ENCODE assay signal across 8 mouse cellular contexts in genomic region chr16:34095093-34095465, GRCm38 (mm10).
DNase-seq lines count a peak whose midpoint lies in the region; ATAC-seq and TF ChIP-seq lines count a peak whose summit lies in the region.

No protein-coding gene starts in this region.

- ATAC-seq in erythroblast, adult 5-6 weeks (replicated peaks; ENCODE audit: low FRiP score, poor library complexity, severe bottlenecking), result no peak
- ATAC-seq in neural tube, embryonic 11.5 days (ENCODE audit: insufficient read depth, low FRiP score, low TSS enrichment), result no peak
- no peak for ATAC-seq in limb, embryonic 13.5 days (ENCODE audit: low FRiP score, low read depth)
- no peak for ATAC-seq in stomach, embryonic 14.5 days (ENCODE audit: insufficient number of reproducible peaks, insufficient read depth, low FRiP score, low read depth)

- TF ChIP-seq POLR2A in thymus, adult 2 months (IDR thresholded peaks at IDR 0.05; ENCODE audit: control insufficient read depth, extremely low read depth, insufficient read depth, low read length, poor library complexity), result no peak

- H3K4me2 ChIP-seq in neural tube, embryonic 11.5 days (ENCODE audit: low read depth), result peak overlapping the region; percentile 59
- peak overlapping the region; percentile 77 for H3K4me2 ChIP-seq in limb, embryonic 13.5 days (replicated peaks)
- H3K4me2 ChIP-seq in stomach, embryonic 14.5 days (replicated peaks; ENCODE audit: low read depth, low read length), result peak overlapping the region; percentile 73

- peak overlapping the region; percentile 56 for H3K4me3 ChIP-seq in erythroblast, embryonic 14.5 days (replicated peaks)
- peak overlapping the region; percentile 34 for H3K4me3 ChIP-seq in neural tube, embryonic 11.5 days (ENCODE audit: low read depth, low read length)
- peak overlapping the region; percentile 49 for H3K4me3 ChIP-seq in limb, embryonic 13.5 days
- H3K4me3 ChIP-seq in stomach, embryonic 14.5 days (ENCODE audit: low read depth, low read length), result peak overlapping the region; percentile 57
- H3K4me3 ChIP-seq in thymus, adult 2 months (ENCODE audit: control insufficient read depth, insufficient read depth, low read length), result no peak overlapping the region

- no peak for TF ChIP-seq CTCF in thymus, adult 2 months (IDR thresholded peaks at IDR 0.05; ENCODE audit: borderline replicate concordance, control insufficient read depth, extremely low read depth, insufficient read depth, low read length, poor library complexity)

- peaks cover 10% of the 10 kb centered on the region for H3K4me1 ChIP-seq in erythroblast, embryonic 14.5 days (ENCODE audit: control insufficient read depth)
- peaks cover 10% of the 10 kb centered on the region; the same call in 1 of the 2 replicates for H3K4me1 ChIP-seq in neural tube, embryonic 11.5 days (ENCODE audit: control insufficient read depth, insufficient read depth, low read length)
- H3K4me1 ChIP-seq in limb, embryonic 13.5 days, result peaks cover 25% of the 10 kb centered on the region
- H3K4me1 ChIP-seq in stomach, embryonic 14.5 days (ENCODE audit: control insufficient read depth, insufficient read depth, low read length), result peaks cover 12% of the 10 kb centered on the region
- peaks cover 23% of the 10 kb centered on the region for H3K4me1 ChIP-seq in thymus, adult 2 months (replicated peaks; ENCODE audit: control insufficient read depth, insufficient read depth, low read length)

- WGBS in neural tube, embryonic 11.5 days, result 2% methylated on average over 3 of the region's 3 CpGs
- 0% methylated on average over 3 of the region's 3 CpGs for WGBS in limb, embryonic 13.5 days
- WGBS in stomach, embryonic 14.5 days, result 4% methylated on average over 3 of the region's 3 CpGs
- under 1% methylated on average over 3 of the region's 3 CpGs for WGBS in thymus, adult 2 months

- no peak overlapping the region for H3K9ac ChIP-seq in neural tube, embryonic 11.5 days (ENCODE audit: low read length)
- peak overlapping the region; percentile 67 for H3K9ac ChIP-seq in limb, embryonic 13.5 days
- H3K9ac ChIP-seq in stomach, embryonic 14.5 days (replicated peaks; ENCODE audit: low read depth, low read length), result 0 out of 2 replicates have a peak overlapping the region, but pooled peaks have one; percentile 41

- no peaks in the 10 kb centered on the region for H3K36me3 ChIP-seq in erythroblast, embryonic 14.5 days (ENCODE audit: control insufficient read depth)
- no peaks in the 10 kb centered on the region for H3K36me3 ChIP-seq in neural tube, embryonic 11.5 days (ENCODE audit: control insufficient read depth, insufficient read depth, low read length)
- no peaks in the 10 kb centered on the region for H3K36me3 ChIP-seq in limb, embryonic 13.5 days
- H3K36me3 ChIP-seq in stomach, embryonic 14.5 days (ENCODE audit: control insufficient read depth, insufficient read depth, low read length), result no peaks in the 10 kb centered on the region
- H3K36me3 ChIP-seq in thymus, adult 2 months (ENCODE audit: control insufficient read depth, insufficient read depth, low read length), result no peaks in the 10 kb centered on the region

- no peak for DNase-seq in neural tube, embryonic 11.5 days (ENCODE audit: low spot score)
- no peak for DNase-seq in neural tube, embryonic 10.5 days (ENCODE audit: extremely low spot score, low spot score)
- DNase-seq in thymus, adult 2 months, result no peak
- no peak for DNase-seq in layer of hippocampus, postnatal 10 days (ENCODE audit: low spot score in 2 of 2)

- H3K27me3 ChIP-seq in erythroblast, embryonic 14.5 days (ENCODE audit: control insufficient read depth), result peaks cover 64% of the 10 kb centered on the region
- no peaks in the 10 kb centered on the region for H3K27me3 ChIP-seq in neural tube, embryonic 11.5 days (ENCODE audit: control insufficient read depth, insufficient read depth, low read length)
- H3K27me3 ChIP-seq in limb, embryonic 13.5 days, result 0 out of 2 replicates have a peak, but pooled peaks cover 3% of the 10 kb centered on the region
- no peaks in the 10 kb centered on the region for H3K27me3 ChIP-seq in stomach, embryonic 14.5 days (ENCODE audit: control insufficient read depth, insufficient read depth, low read length)
- no peaks in the 10 kb centered on the region for H3K27me3 ChIP-seq in thymus, adult 2 months (ENCODE audit: control insufficient read depth, insufficient read depth, low read length)

- no peaks in the 10 kb centered on the region; the same call in 1 of the 2 replicates for H3K9me3 ChIP-seq in erythroblast, embryonic 14.5 days (ENCODE audit: control insufficient read depth, low read length)
- no peaks in the 10 kb centered on the region for H3K9me3 ChIP-seq in neural tube, embryonic 11.5 days (ENCODE audit: control insufficient read depth, low read length)
- H3K9me3 ChIP-seq in limb, embryonic 13.5 days, result no peaks in the 10 kb centered on the region
- H3K9me3 ChIP-seq in stomach, embryonic 14.5 days (ENCODE audit: control insufficient read depth, low read depth, low read length), result no peaks in the 10 kb centered on the region

- no peak overlapping the region for H3K27ac ChIP-seq in neural tube, embryonic 11.5 days (ENCODE audit: low read depth, low read length)
- H3K27ac ChIP-seq in limb, embryonic 13.5 days, result no peak overlapping the region; the same call in 1 of the 2 replicates
- no peak overlapping the region for H3K27ac ChIP-seq in stomach, embryonic 14.5 days (ENCODE audit: low read length)
- no peak overlapping the region for H3K27ac ChIP-seq in thymus, adult 2 months (ENCODE audit: control insufficient read depth, insufficient read depth, low read length)
